Mouse (Mus musculus): ENCODE results near the gene Gpc1. TPM values are rescaled to one million over a fixed set of nuclear protein-coding genes. Genes with fewer than 3 reads are reported as not detected.

Gpc1 gene
- total RNA-seq (2014; rRNA removed) (196 and 215 TPM in 2 replicates), polyA plus RNA-seq (2015; fragmentation: Nextera tagmentation; extraction: Ambion mirVana) (55.5 and 57.8 TPM in 2 replicates)

DNA sequence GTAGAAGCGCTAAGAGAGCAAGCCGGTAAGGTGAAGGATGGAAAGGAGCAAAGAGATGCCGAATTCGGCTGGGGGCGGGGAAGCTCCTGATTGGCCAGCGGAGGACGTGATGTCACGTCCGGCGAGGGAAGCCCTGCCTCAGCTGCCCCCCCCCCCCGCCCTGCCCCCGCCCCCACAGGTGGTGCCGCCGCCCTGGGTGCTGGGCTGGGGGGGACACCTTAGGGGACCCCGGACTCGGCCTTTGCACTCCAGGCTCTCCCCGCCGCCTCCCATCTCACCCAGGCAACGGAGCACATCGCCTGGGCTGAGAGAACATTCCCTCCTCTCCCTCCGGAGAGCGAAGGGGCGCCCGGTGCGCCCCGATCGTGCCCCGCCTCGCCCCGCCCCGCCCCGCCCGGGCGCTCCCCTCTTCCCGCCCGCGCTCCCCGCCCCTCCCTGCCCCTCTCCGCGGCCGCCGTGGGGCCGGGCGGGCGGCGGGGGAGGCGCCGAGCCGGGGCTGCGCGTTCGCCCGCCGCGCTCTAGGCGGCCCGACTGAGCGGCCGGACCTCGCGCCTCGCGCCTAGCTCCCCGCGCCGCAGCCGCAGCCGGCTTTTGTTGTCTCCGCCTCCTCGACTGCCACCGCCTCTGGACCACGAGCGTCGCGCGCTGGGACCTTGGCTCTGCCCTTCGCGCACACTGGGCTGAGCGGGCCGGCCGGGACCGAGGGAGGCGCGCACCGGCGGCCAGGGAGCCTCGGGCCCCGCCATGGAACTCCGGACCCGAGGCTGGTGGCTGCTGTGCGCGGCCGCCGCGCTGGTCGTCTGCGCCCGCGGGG is at the start of gene Gpc1:
Gene Gpc1, plus strand, starts transcription at position 458 of the 814 bp plus-strand sequence.
- ATAC-seq = peak; percentile 83
- H3K4me2 ChIP-seq (ENCODE audit: low read depth, low read length) = peak within 1 kb of the TSS; percentile 73
- H3K36me3 ChIP-seq (ENCODE audit: insufficient read depth, low read length) = no peaks in the 10 kb centered on the region
- H3K27me3 ChIP-seq (ENCODE audit: insufficient read depth, low read length) = no peaks in the 10 kb centered on the region
- peaks cover 26% of the 10 kb centered on the region for H3K4me1 ChIP-seq (ENCODE audit: insufficient read depth, low read length)
- no peak for TF ChIP-seq CTCF (IDR thresholded peaks at IDR 0.05; ENCODE audit: low read depth)
- no peaks in the 10 kb centered on the region for H3K9me3 ChIP-seq (ENCODE audit: low read length)
- DNase-seq (ENCODE audit: low spot score) = peak; percentile 94
- under 1% methylated on average over 56 of the region's 99 CpGs for WGBS
- peak within 1 kb of the TSS; percentile 70 for H3K9ac ChIP-seq (replicated peaks; ENCODE audit: low read length)
- H3K27ac ChIP-seq = peak within 1 kb of the TSS; percentile 83
- peak within 1 kb of the TSS; percentile 65 for H3K4me3 ChIP-seq (ENCODE audit: low read length)

DNA sequence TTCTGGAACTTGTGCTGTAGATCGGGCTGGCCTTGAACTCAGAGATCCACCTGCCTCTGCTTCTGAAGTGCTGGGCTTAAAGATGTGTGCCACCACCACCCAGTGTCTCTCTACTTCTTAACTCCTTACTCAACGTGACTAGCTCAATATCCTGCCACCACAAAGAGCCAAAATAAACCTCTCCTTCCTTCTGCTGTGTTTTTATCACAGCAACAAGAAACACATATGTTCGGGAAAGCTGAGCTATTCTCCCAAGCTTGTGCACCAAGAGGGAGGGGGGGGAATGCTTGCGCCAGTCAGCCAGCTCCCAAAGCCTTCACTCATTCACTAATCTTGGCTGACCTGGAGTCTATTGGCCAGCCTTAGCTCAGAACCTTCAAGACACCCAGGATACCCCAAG is 49.6 kb upstream of the Gpc1 start:
- no peak for ATAC-seq
- WGBS = 85% methylated on average over 4 of the region's 4 CpGs
- Histone ChIP-seq H3K4me2 (ENCODE audit: low read depth, low read length) (no peak overlapping the region), H3K36me3 (ENCODE audit: insufficient read depth, low read length) (no peaks in the 10 kb centered on the region), H3K4me1 (ENCODE audit: insufficient read depth, low read length) (no peaks in the 10 kb centered on the region), H3K4me3 (ENCODE audit: low read length) (no peak overlapping the region), H3K27me3 (ENCODE audit: insufficient read depth, low read length) (no peaks in the 10 kb centered on the region), H3K9ac (replicated peaks; ENCODE audit: low read length) (no peak overlapping the region), H3K27ac (no peak overlapping the region), H3K9me3 (ENCODE audit: low read length) (no peaks in the 10 kb centered on the region)
- no peak for DNase-seq (ENCODE audit: low spot score)
- no peak for TF ChIP-seq CTCF (IDR thresholded peaks at IDR 0.05; ENCODE audit: low read depth)

DNA sequence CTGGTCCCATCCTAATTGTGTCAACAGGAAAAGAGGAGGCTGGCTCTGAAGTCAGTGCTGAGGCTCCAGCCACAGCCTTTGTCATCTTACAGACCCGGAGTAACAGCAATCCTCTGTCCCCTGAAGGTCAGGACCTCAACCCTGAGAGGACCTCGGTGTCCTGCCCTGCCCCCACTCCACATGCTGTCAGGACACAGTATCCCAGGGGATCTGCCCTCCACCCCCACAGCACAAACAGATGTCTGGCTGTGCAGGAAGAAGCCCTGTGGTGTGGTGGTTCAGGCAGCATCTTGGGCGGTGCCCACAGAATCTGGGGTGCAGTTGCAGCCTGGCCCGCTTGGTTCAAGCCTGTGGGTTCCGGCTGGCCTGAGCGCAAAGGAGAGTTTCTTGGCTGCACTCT is 48.9 kb upstream of the Gpc1 start:
- Histone ChIP-seq H3K27ac (no peak overlapping the region), H3K9me3 (ENCODE audit: low read length) (no peaks in the 10 kb centered on the region), H3K27me3 (ENCODE audit: insufficient read depth, low read length) (no peaks in the 10 kb centered on the region), H3K36me3 (ENCODE audit: insufficient read depth, low read length) (no peaks in the 10 kb centered on the region), H3K4me3 (ENCODE audit: low read length) (no peak overlapping the region), H3K4me2 (ENCODE audit: low read depth, low read length) (no peak overlapping the region), H3K4me1 (ENCODE audit: insufficient read depth, low read length) (no peaks in the 10 kb centered on the region), H3K9ac (replicated peaks; ENCODE audit: low read length) (no peak overlapping the region)
- 61% methylated on average over 6 of the region's 6 CpGs for WGBS
- no peak for ATAC-seq
- TF ChIP-seq CTCF (IDR thresholded peaks at IDR 0.05; ENCODE audit: low read depth) = no peak
- DNase-seq (ENCODE audit: low spot score) = no peak

DNA sequence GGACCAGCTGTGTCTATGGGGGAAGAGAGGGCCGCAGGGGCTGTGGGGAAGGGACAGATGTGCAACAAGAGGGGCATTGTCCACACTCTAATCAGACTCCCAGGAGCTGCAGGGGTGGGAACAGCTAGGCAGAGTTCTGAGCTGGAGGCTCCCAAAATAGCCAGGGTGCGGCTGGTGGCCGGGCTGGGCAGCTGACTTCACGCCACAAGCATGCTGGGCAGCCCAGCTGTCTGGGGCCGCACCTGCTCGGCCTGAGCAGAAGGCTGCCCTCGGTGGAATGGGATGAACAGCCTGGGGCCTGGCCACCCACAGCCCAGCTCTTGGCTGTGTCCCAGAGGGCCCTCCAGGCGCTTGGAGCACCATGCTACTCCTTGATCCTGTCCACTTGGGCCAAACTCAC is 44.2 kb upstream of the Gpc1 start:
- ATAC-seq (0 out of 2 replicates have a peak, but pooled peaks have one; percentile 46), DNase-seq (ENCODE audit: low spot score) (peak; percentile 37)
- Histone ChIP-seq H3K36me3 (ENCODE audit: insufficient read depth, low read length) (no peaks in the 10 kb centered on the region), H3K9me3 (ENCODE audit: low read length) (no peaks in the 10 kb centered on the region), H3K4me1 (ENCODE audit: insufficient read depth, low read length) (no peaks in the 10 kb centered on the region; the same call in 1 of the 2 replicates), H3K27ac (no peak overlapping the region), H3K4me2 (ENCODE audit: low read depth, low read length) (no peak overlapping the region), H3K4me3 (ENCODE audit: low read length) (no peak overlapping the region), H3K27me3 (ENCODE audit: insufficient read depth, low read length) (no peaks in the 10 kb centered on the region), H3K9ac (replicated peaks; ENCODE audit: low read length) (no peak overlapping the region)
- WGBS = 35% methylated on average over 8 of the region's 8 CpGs
- no peak for TF ChIP-seq CTCF (IDR thresholded peaks at IDR 0.05; ENCODE audit: low read depth)

DNA sequence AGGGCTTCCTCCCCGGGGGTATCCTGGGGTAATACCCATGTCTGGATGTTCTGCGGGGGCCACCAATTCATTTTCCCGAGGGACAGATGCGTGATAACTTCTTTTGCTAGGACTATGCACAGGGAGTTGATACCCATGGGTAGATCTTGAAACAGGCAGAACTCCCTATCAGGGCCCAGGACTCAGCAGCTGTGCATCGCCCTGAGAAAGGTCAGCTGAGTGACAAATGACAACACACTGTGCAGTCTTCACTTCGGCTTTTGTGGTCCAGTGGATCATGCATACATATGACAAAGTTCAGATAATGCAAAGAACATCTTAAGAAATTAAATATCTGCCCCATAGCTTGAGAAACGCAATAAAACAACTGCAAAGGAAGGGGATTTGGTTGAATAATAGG is 43.4 kb upstream of the Gpc1 start:
- Histone ChIP-seq H3K4me1 (ENCODE audit: insufficient read depth, low read length) (no peaks in the 10 kb centered on the region; the same call in 1 of the 2 replicates), H3K27me3 (ENCODE audit: insufficient read depth, low read length) (no peaks in the 10 kb centered on the region), H3K4me3 (ENCODE audit: low read length) (no peak overlapping the region), H3K9ac (replicated peaks; ENCODE audit: low read length) (no peak overlapping the region), H3K27ac (no peak overlapping the region), H3K4me2 (ENCODE audit: low read depth, low read length) (no peak overlapping the region), H3K36me3 (ENCODE audit: insufficient read depth, low read length) (no peaks in the 10 kb centered on the region), H3K9me3 (ENCODE audit: low read length) (no peaks in the 10 kb centered on the region)
- 88% methylated on average over 7 of the region's 7 CpGs for WGBS
- no peak for TF ChIP-seq CTCF (IDR thresholded peaks at IDR 0.05; ENCODE audit: low read depth)
- ATAC-seq (no peak), DNase-seq (ENCODE audit: low spot score) (no peak)

DNA sequence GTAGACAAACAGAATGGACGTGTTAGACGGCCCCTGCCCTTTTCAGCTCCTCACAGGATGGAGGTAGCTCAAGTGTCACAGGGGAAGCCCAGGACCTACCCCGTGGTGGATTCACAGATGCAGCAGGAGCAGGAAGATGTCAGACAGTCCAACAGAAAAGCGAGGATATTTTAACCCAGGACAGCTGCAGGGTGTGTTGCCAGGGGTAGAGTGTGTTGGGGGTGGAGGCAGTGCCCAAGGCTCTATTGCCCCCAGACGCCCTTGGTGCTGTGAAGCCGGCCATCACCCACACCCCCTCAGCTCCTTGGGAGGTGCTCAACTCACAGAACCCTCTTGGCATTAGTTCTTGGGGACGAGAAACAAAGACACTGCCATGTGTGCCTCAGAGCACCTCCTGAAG is 40.8 kb upstream of the Gpc1 start:
- H3K9ac ChIP-seq (replicated peaks; ENCODE audit: low read length) = no peak overlapping the region
- whole genome bisulfite sequencing = 33% methylated on average over 7 of the region's 7 CpGs
- H3K4me1 ChIP-seq (ENCODE audit: insufficient read depth, low read length) = no peaks in the 10 kb centered on the region; the same call in 1 of the 2 replicates
- no peaks in the 10 kb centered on the region for H3K9me3 ChIP-seq (ENCODE audit: low read length)
- TF ChIP-seq CTCF (IDR thresholded peaks at IDR 0.05; ENCODE audit: low read depth) = no peak
- no peaks in the 10 kb centered on the region for H3K36me3 ChIP-seq (ENCODE audit: insufficient read depth, low read length)
- DNase-seq (ENCODE audit: low spot score) (no peak), ATAC-seq (no peak)
- H3K4me2 ChIP-seq (ENCODE audit: low read depth, low read length) = no peak overlapping the region
- H3K27me3 ChIP-seq (ENCODE audit: insufficient read depth, low read length) = no peaks in the 10 kb centered on the region
- no peak overlapping the region for H3K4me3 ChIP-seq (ENCODE audit: low read length)
- H3K27ac ChIP-seq = no peak overlapping the region
